Comparison of ENCODE assay signal across 20 mouse cellular contexts in genomic region chr6:87373057-87373456, GRCm38 (mm10). TPM values are rescaled to one million over a fixed set of nuclear protein-coding genes. Genes with fewer than 3 reads are reported as not detected.
DNase-seq lines count a peak whose midpoint lies in the region; ATAC-seq and TF ChIP-seq lines count a peak whose summit lies in the region.
"Had no signal": no experiment of that assay in that cellular context is flagged by ENCODE, and none has a peak within 500 bp of the region (broad histone marks: within the 10 kb centered on the region; RNA-seq: fewer than 3 reads in every experiment).

Gene Gkn2, plus strand, starts transcription at chr6:87373357.

- H3K4me3 ChIP-seq in stomach, postnatal 0 days (ENCODE audit: low read depth, low read length): no peak within 1 kb of the TSS

- H3K9me3 ChIP-seq in stomach, postnatal 0 days (ENCODE audit: control insufficient read depth, low read length): no peaks in the 10 kb centered on the region
- H3K9me3 ChIP-seq: G1E had no signal

- no peak within 1 kb of the TSS for H3K9ac ChIP-seq in stomach, postnatal 0 days (ENCODE audit: low read length)

- H3K27me3 ChIP-seq in stomach, postnatal 0 days (ENCODE audit: control insufficient read depth, insufficient read depth, low read length): no peaks in the 10 kb centered on the region
- H3K27me3 ChIP-seq: CH12.LX had no signal

- ATAC-seq in stomach, postnatal 0 days (ENCODE audit: low FRiP score, low TSS enrichment): peak; percentile 59; the same call in 1 of the 2 replicates
- ATAC-seq: activated CD4-positive, CD25-positive, alpha-beta regulatory T cell, adult 4 months; CD4-positive, CD25-positive, alpha-beta regulatory T cell, adult 4 months; Patski had no signal

- TF ChIP-seq CTCF in stomach, postnatal 0 days (IDR thresholded peaks at IDR 0.05; ENCODE audit: low read depth): no peak

- H3K4me2 ChIP-seq in stomach, postnatal 0 days (replicated peaks; ENCODE audit: low read depth): no peak within 1 kb of the TSS

- H3K4me1 ChIP-seq in stomach, postnatal 0 days (replicated peaks; ENCODE audit: control insufficient read depth, insufficient read depth): no peaks in the 10 kb centered on the region

- no peak for DNase-seq in stomach, postnatal 0 days (ENCODE audit: low spot score)
- no peak for DNase-seq in thymus, postnatal 36 days
- DNase-seq: adrenal gland, adult 2 months; adrenal gland, adult 8-10 months; adrenal gland, postnatal 10 days; adrenal gland, postnatal 14 days; adrenal gland, postnatal 25 days; adrenal gland, postnatal 36 days; B cell, adult 2 months; cerebellum, adult 11 months; cerebellum, adult 11-12 months; cerebellum, adult 18-20 months; cerebellum, adult 2 months had no signal

- no peaks in the 10 kb centered on the region for H3K36me3 ChIP-seq in stomach, postnatal 0 days (ENCODE audit: control insufficient read depth, insufficient read depth, low read length)
- H3K36me3 ChIP-seq: G1E had no signal

- no peak for TF ChIP-seq EP300 in stomach, postnatal 0 days (optimal IDR thresholded peaks at IDR 0.05)

- WGBS in stomach, postnatal 0 days: 78% methylated on average over 9 of the region's 9 CpGs

- no peak within 1 kb of the TSS for H3K27ac ChIP-seq in stomach, postnatal 0 days (replicated peaks)

RNA-seq across cellular contexts. Expression of gene Gkn2, which starts in this region (rescaled TPM):
- polyA plus RNA-seq in stomach, postnatal 0 days (2015; fragmentation: Nextera tagmentation; extraction: Ambion mirVana): 6,164 and 6,292 TPM in 2 replicates
- polyA plus RNA-seq: activated CD4-positive, CD25-positive, alpha-beta regulatory T cell, adult 4 months; adrenal gland, adult 2 months; brain, embryonic 14.5 days; C2C12; CD4-positive, CD25-positive, alpha-beta regulatory T cell, adult 4 months; cerebellum, adult 2 months; G1E; Patski had no signal
